Mouse (Mus musculus): ENCODE measurements at regions not wholly inside any gene's neighbourhood (a gene's known extent, or its start where the extent isn't known, plus 50 kb on each side); places are given as distances from the start of the nearest gene placed in this dataset.
A peak's percentile ranks its signal among the peaks of the same experiment; 100 is the strongest.

GRCm38 (mm10) chr12:74477619-74478018, 161.4 kb upstream of the Gm11042 start:
- no peak overlapping the region for H3K4me2 ChIP-seq (replicated peaks)
- no peaks in the 10 kb centered on the region for H3K4me1 ChIP-seq (replicated peaks)
- no peaks in the 10 kb centered on the region for H3K27me3 ChIP-seq
- H3K4me3 ChIP-seq (replicated peaks), result no peak overlapping the region
- H3K9ac ChIP-seq (replicated peaks), result no peak overlapping the region
- ATAC-seq, result no peak
- no peaks in the 10 kb centered on the region for H3K36me3 ChIP-seq
- H3K27ac ChIP-seq, result no peak overlapping the region
- 86% methylated on average over 2 of the region's 2 CpGs for WGBS
- no peaks in the 10 kb centered on the region for H3K9me3 ChIP-seq

DNA sequence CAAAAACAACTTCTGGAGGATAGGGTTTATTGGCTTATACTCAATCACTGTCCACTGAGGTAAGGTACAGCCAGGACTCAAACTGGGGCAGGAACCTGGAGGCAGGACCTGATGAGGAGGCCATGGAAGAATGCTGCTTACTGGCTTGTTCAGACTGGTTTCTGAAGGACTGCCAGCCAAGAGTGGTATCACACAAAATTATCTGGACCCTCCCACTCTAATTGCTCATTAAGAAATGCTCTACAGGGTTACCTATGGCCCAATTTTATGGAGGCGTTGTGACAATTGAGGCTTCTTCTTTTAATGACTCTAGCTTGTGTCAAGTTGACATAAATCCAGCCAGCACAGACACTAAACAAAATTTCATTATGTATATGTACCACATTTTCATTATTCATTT, 158.5 kb upstream of the Gm11042 start:
- Histone ChIP-seq H3K36me3 (no peaks in the 10 kb centered on the region), H3K4me3 (replicated peaks) (no peak overlapping the region), H3K27me3 (no peaks in the 10 kb centered on the region), H3K4me1 (replicated peaks) (no peaks in the 10 kb centered on the region), H3K9ac (replicated peaks) (no peak overlapping the region), H3K4me2 (replicated peaks) (no peak overlapping the region), H3K27ac (no peak overlapping the region), H3K9me3 (no peaks in the 10 kb centered on the region)
- no peak for ATAC-seq
- WGBS, result 97% methylated on average over 1 of the region's 1 CpGs

DNA sequence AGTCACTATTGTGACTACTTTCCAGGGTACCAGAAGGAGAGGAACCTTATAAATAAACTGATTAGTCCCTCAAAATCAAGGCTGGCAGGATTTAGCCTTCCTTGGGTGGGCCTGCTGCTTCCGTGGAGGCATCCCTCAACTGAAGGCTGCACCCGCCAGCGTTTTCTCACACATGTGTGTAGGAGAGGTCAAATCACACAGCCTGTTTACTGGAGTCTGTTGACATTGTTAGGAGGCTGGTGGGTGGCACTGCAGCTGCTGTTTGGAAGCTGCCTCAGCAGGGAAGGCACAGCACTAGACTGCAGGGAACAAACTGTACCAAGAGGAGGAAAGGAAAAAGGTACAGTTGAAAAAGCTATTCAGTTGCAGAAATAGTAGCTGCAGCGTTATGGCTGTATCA, 142.3 kb upstream of the Gm11042 start:
- Histone ChIP-seq H3K9ac (replicated peaks) (no peak overlapping the region), H3K4me3 (replicated peaks) (no peak overlapping the region), H3K36me3 (no peaks in the 10 kb centered on the region), H3K27me3 (no peaks in the 10 kb centered on the region), H3K4me1 (replicated peaks) (no peaks in the 10 kb centered on the region), H3K4me2 (replicated peaks) (no peak overlapping the region), H3K27ac (no peak overlapping the region), H3K9me3 (no peaks in the 10 kb centered on the region)
- 47% methylated on average over 4 of the region's 4 CpGs for WGBS
- no peak for ATAC-seq

DNA sequence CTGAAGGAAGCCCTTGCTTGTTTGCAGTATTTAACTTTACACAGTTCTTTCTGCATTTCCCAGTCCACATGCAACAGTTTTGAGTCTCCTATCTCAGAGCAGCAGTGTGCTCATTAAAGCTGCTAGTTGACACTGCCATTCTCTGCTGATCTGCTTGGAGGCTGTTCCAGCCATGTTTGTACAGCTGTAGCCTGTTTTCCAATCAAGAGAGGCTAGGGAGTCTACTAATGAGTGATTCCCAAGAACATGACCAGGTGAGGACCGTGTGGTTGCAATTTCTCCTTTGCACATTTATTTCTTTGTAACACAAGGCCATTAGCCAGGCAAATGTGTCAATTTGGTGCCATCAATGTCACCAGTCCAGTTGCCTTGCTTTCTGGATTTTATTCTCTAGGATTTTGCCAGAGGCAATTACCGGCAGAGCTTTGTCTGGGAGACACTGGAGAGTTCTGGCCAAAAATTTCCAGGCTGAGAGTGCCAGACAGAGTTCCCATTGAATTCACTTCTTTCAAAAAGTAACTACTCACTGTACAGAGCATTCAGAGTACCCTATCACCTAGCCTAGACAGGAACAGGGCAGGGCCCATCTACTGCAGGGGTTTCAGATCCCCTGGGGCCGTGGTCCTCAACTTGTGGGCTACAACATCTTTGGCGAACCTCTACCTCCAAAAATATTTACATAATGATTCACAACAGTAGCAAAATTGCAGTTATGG, 136.3 kb upstream of the Gm11042 start:
- Histone ChIP-seq H3K4me2 (replicated peaks) (no peak overlapping the region), H3K9me3 (no peaks in the 10 kb centered on the region), H3K9ac (replicated peaks) (no peak overlapping the region), H3K27me3 (no peaks in the 10 kb centered on the region), H3K4me1 (replicated peaks) (no peaks in the 10 kb centered on the region; the same call in 1 of the 2 replicates), H3K36me3 (no peaks in the 10 kb centered on the region), H3K27ac (no peak overlapping the region), H3K4me3 (replicated peaks) (no peak overlapping the region)
- ATAC-seq, result 0 out of 2 replicates have a peak, but pooled peaks have one; percentile 43
- WGBS, result 82% methylated on average over 4 of the region's 4 CpGs

GRCm38 (mm10) chr12:74448248-74448647, 132.1 kb upstream of the Gm11042 start:
- no peaks in the 10 kb centered on the region for H3K36me3 ChIP-seq
- no peak overlapping the region for H3K4me2 ChIP-seq (replicated peaks)
- ATAC-seq, result no peak
- no peaks in the 10 kb centered on the region for H3K9me3 ChIP-seq
- H3K4me1 ChIP-seq (replicated peaks), result no peaks in the 10 kb centered on the region; the same call in 1 of the 2 replicates
- H3K27me3 ChIP-seq, result no peaks in the 10 kb centered on the region
- 84% methylated on average over 4 of the region's 4 CpGs for WGBS
- H3K27ac ChIP-seq, result no peak overlapping the region
- no peak overlapping the region for H3K9ac ChIP-seq (replicated peaks)
- no peak overlapping the region for H3K4me3 ChIP-seq (replicated peaks)

DNA sequence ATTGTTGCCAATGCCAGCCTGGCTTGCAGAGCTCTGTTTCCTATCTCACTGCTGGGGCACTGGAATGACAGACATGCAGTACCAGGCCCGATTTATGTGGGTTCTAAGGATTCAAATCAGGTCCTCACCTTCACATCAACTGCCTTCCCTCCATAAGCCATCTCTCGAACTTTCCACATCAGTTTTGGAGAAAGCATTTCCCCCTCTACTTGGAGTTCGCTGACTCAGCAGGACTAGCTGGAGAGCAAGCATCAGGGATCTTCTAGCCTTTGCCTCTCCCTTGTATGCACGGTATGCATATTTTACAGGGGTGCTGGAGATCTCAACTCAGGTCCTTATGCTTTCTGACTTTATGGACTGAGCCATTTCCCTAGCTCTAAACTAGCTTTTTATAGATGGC, 118.7 kb upstream of the Gm11042 start:
- Histone ChIP-seq H3K4me2 (replicated peaks) (no peak overlapping the region), H3K4me3 (replicated peaks) (no peak overlapping the region), H3K4me1 (replicated peaks) (no peaks in the 10 kb centered on the region), H3K27me3 (no peaks in the 10 kb centered on the region), H3K27ac (no peak overlapping the region), H3K36me3 (no peaks in the 10 kb centered on the region), H3K9me3 (no peaks in the 10 kb centered on the region), H3K9ac (replicated peaks) (no peak overlapping the region)
- 90% methylated on average over 4 of the region's 4 CpGs for WGBS
- ATAC-seq, result no peak

- Histone ChIP-seq H3K4me3 (replicated peaks) (no peak overlapping the region), H3K27ac (no peak overlapping the region), H3K4me2 (replicated peaks) (no peak overlapping the region), H3K4me1 (replicated peaks) (no peaks in the 10 kb centered on the region), H3K36me3 (no peaks in the 10 kb centered on the region), H3K27me3 (no peaks in the 10 kb centered on the region), H3K9ac (replicated peaks) (no peak overlapping the region), H3K9me3 (no peaks in the 10 kb centered on the region)
- 77% methylated on average over 2 of the region's 2 CpGs for WGBS
- ATAC-seq, result no peak
Measured at GRCm38 (mm10) chr12:74414738-74415137, 98.5 kb upstream of the Gm11042 start.

GRCm38 (mm10) chr12:74410511-74410910, 94.3 kb upstream of the Gm11042 start:
- ATAC-seq, result no peak
- no peak overlapping the region for H3K4me3 ChIP-seq (replicated peaks)
- H3K4me1 ChIP-seq (replicated peaks), result no peaks in the 10 kb centered on the region
- no peaks in the 10 kb centered on the region for H3K27me3 ChIP-seq
- no peak overlapping the region for H3K27ac ChIP-seq
- H3K36me3 ChIP-seq, result no peaks in the 10 kb centered on the region
- H3K9ac ChIP-seq (replicated peaks), result no peak overlapping the region
- H3K4me2 ChIP-seq (replicated peaks), result no peak overlapping the region
- no peaks in the 10 kb centered on the region for H3K9me3 ChIP-seq
- 91% methylated on average over 2 of the region's 2 CpGs for WGBS

DNA sequence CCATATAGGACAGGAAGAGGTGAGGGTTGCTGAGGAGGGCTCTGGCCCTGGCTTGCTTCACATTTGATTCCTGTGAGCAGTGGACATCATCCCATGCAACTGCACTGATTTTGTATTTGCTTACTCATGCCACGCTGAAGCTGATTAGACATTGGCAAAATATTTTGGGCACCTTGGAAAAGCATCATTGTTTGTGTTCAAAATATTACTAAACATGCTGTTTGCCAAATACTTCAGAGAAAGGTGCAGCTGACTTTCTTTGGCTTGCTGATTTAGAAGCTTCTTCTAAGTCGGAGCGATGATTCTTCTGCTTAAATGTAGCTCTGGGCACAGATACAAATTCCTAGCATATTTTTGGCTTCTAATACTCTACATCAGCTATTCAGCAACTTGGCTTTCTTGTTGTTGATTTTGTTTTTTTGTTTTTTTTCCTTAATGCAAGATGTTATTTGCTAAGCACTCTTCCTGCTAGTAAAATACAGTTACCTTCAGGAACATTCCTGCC, 91.4 kb upstream of the Gm11042 start:
- no peaks in the 10 kb centered on the region for H3K4me1 ChIP-seq (replicated peaks)
- H3K9me3 ChIP-seq, result no peaks in the 10 kb centered on the region
- no peak overlapping the region for H3K4me3 ChIP-seq (replicated peaks)
- no peak overlapping the region for H3K4me2 ChIP-seq (replicated peaks)
- no peak overlapping the region for H3K9ac ChIP-seq (replicated peaks)
- H3K36me3 ChIP-seq, result no peaks in the 10 kb centered on the region
- no peak for ATAC-seq
- over 99% methylated on average over 3 of the region's 3 CpGs for WGBS
- no peaks in the 10 kb centered on the region for H3K27me3 ChIP-seq
- no peak overlapping the region for H3K27ac ChIP-seq

- WGBS, result 73% methylated on average over 6 of the region's 6 CpGs
Measured at GRCm38 (mm10) chr12:74389811-74390210, 73.6 kb upstream of the Gm11042 start.

More at GRCm38 (mm10) chr12:74389811-74390210, 73.6 kb upstream of the Gm11042 start:
- Histone ChIP-seq H3K27ac (no peak overlapping the region), H3K9me3 (no peaks in the 10 kb centered on the region), H3K27me3 (no peaks in the 10 kb centered on the region), H3K36me3 (no peaks in the 10 kb centered on the region), H3K4me3 (replicated peaks) (no peak overlapping the region), H3K9ac (replicated peaks) (no peak overlapping the region), H3K4me2 (replicated peaks) (no peak overlapping the region), H3K4me1 (replicated peaks) (no peaks in the 10 kb centered on the region)
- ATAC-seq, result no peak
